Mouse (Mus musculus) liver, embryonic 14.5 days (tissue): ENCODE measurements around the gene Uvrag.

Experiments used
- CTCF ChIP-seq: IDR thresholded peaks from 2 replicates; pipeline ENCODE4 v1.5.1; 2016; ENCODE audit warnings: antibody characterized with exemption, low read depth, control low read depth
- EP300 ChIP-seq: IDR thresholded peaks from 2 replicates; pipeline ENCODE4 v1.6.1; 2016; ENCODE audit warnings: antibody characterized with exemption, low read depth

DNA sequence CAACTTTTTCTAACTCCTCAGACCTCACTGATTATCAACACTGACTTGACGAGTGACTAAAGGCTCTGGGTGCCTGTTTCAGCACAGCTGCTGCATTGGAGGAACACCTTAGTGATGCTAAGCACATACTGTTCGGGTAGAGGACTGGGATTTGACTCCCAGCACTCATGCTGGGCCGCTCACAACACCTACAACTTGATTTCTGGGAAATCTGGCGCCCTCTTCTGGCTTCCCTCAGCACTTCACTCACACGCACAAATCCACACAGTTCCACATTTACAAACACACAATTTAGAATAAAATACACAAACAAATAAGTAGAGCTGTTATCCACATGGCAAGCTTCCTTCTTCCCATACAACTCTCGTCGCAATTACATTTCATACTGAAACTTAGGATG lies 112.8 kb downstream of the Uvrag start:
- TF ChIP-seq CTCF (peak; percentile 61), EP300 (no peak)
